Mouse (Mus musculus): ENCODE measurements around the gene Nav2. TPM values are rescaled to one million over a fixed set of nuclear protein-coding genes. Genes with fewer than 3 reads are reported as not detected.

Nav2 gene
- polyA plus RNA-seq, 1 experiment = 0.01 TPM

DNA sequence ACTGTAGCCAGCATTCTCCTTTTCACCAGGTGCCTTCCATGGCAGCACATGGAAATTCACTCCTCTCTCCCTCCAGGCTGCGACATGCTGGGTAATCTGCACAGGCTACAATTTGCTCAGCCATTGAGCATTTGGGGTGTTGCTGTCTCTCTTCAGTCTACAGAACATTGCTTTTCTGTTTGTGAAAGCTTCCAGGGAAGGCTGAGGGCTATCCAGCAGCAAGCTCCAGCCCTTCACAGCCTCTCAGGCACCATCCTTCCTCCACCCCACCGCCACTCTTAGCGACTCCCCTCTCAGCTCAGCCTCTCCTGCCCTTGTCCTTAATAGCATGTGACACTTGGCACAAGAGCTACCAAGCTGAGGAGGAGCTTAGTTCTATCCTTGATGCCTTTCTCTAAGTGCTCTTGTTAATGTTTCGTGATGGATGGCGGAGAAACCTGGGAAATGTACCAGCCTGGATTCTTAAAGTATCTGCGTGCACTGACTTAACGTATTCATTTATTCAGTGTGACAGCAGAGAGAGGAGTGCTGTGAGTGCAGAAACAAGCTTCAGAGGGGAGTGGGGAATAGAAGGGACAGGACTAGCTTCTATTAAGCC is 282.7 kb downstream of the Nav2 start:
- no peak for TF ChIP-seq GATA1 (IDR thresholded peaks at IDR 0.05; ENCODE audit: low read length)

DNA sequence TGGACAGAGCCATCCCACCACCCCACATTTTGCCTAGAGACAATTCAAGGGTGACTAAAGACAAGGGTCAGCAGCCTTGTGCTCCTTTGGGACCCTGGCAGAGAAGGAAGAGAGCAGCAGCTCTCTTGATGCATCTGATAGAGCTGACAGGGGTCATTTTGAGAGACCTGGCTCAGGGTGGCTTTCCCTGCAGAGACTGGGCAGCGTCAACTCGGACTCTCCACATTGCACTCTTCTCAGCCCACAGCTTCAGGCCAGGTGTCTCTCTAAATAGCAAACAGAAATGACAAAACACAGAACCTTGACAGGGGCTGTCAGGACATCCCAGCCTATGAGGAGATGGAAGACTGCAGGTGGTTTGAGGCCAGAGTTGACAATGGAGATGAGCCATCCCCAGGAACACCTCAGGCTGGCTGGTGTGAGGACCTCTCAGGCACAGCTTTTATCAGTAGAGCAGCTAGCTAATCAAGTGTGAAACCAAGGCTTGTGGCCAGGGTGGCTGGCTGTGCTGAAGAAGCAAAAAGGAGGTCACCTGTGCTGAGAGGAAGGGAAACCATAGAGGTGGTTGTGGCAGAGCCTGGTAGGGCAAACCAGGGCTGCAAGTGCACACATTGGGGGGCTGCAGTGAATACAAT is 283.7 kb downstream of the Nav2 start:
- no peak for TF ChIP-seq GATA1 (IDR thresholded peaks at IDR 0.05; ENCODE audit: low read length)

DNA sequence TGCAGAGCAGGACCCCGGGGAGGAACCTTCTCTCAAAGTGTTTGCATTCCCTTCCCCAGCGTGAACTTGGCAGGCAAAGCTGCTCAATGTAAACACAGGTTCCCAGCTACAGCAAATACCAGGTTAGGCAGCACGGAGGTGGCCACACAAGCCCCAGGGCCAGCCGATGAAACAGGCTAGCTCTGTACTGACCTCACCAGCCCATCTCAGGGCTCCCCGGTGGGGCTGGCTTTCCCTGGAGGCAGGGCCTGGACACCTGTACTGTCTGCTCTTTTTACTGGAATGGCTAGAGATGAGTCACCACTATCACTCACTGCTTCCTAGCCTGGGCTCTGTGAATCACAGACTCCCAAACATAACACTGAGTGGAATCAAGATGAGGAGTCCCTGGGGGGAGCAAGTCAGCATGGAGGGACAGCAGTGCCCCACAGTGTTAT is 287.2 kb downstream of the Nav2 start:
- TF ChIP-seq GATA1 (IDR thresholded peaks at IDR 0.05; ENCODE audit: low read length) = no peak

DNA sequence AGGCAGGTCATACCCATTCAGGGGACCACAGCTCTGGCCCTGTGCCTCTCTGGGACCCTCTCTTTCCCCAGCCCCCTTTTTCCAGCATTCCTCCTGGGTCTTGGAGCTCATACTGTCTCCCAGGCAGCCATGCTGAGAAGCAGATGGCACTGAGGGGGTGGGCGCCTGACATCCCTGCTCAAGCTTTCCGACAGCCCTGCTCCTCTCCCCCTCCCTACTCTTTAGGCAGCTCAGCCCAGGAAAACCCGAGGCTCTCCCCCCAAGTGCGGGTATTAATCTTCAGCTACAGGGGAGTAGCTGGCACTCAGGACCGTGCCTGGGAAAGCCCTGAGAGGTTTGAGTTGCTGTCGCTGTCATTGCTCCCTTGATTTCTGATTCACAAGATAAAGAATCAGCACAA is 290.9 kb downstream of the Nav2 start:
- no peak for TF ChIP-seq GATA1 (IDR thresholded peaks at IDR 0.05; ENCODE audit: low read length)

DNA sequence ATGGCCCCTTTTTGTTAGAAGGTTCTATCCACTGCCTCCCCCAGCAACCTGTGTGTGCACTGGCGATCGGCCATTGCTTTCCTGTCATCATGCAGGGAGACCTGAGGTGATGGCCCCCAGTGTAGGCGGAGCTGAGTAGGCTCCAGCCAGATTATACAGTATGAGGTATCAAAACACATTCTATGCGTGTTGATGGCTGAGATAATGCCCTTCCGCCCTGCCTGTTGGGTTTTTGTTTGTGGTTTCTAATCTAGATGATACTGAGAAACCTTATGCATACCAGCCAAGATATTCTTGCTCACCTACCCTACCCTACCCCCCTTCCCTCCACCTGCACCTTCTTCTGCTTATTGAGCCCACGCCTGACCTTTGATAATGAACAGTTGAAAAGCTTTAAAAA is 291.8 kb downstream of the Nav2 start:
- no peak for TF ChIP-seq GATA1 (IDR thresholded peaks at IDR 0.05; ENCODE audit: low read length)

DNA sequence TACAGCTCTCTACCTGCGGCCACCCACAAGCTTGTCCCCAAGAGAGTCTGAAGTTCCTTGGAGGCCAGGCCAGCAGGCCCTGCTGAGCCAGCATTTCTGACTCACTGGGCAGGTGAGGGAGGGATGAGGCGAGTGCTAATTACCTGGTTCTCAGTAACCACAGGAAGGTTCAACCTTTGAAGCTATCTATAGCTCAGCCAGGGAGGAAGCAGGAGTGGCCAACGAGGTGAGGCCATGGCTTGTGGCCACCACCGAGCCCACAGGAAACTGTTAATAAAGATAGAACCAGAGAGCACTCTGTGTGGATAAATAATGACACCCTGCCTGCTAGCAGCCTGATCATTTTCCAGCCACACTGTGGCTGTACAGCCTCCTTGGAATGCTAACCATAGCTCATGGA is 294.5 kb downstream of the Nav2 start:
- no peak for TF ChIP-seq GATA1 (IDR thresholded peaks at IDR 0.05; ENCODE audit: low read length)

DNA sequence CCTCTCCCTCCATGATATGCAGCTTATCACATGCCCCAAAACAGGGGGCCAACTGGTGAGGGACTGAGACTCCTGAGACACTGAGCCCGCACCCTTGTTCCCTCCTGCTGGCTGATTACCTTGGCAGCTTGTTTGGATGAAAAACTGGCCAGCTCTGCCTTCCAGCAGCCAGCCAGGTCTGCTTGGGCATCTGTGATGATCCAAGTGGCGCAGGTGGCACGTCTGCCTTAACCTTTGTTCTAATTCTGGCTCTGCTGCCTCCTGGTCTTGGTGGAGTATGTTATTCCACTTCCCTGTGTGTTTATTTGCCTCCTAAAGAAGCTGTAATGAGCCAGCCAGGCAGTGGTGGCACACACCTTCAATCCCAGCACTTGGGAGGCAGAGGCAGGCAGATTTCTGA is 296.3 kb downstream of the Nav2 start:
- TF ChIP-seq GATA1 (IDR thresholded peaks at IDR 0.05; ENCODE audit: low read length) = no peak

DNA sequence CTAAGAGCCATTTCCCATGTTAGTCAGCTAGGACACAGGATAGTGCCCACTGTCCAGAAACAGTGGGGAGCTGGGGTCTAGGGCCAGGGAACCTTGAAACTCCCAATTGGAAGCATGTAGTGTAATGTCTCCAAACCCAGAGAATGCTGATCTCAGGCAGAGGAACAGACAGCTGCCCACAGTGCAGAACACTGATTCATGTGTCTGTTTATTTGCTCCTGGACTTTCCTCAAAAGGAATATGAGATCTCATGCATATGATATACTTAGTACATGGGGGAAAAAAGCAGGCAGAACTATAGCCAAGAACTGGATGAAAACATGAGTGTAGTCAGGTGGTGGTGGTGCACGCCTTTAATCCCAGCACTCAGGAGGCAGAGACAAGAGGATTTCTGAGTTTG is 297.0 kb downstream of the Nav2 start:
- TF ChIP-seq GATA1 (IDR thresholded peaks at IDR 0.05; ENCODE audit: low read length) = no peak

DNA sequence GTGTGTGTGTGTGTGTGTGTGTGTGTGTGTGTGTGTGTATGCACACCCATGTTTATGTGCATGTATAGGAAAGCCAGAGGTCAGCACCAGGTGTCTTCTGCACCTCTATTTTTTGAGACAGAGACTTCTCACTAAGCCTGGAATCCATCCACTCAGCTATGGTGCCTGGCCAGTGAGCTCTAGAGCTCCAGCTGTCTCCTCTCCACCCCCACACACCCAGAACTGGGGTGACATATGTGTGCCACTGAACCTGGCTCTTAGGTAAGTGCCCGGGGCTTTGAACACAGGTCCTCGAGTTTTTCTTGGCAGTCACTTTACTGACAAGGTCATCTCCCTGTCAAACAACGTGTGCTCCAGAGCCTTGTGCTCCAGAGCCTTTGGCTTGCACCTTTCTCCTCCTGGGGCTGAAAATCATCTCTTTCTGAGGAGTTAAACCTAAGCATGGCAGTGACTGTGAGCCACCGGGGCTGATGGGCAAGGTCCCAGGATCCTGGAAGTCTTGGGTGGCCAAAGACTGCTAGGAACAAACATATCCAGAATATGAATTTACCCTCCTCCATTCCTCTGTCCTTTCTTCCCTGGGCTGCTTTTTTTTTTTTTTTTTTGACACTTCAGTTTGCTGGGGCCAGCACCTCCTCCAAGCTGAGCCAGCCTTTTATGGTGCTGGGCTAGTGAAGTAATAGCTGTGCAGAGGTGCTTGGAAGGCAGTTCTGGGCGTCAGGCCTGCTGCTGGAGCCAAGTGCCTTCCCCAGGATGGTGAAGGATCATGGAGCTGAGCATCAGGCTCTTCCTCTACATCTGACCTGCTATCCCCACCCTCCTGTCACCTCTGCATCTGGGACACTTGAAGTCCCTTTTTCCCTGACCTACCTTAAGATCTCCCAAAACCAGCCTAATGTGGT is 298.5 kb downstream of the Nav2 start:
- no peak for TF ChIP-seq GATA1 (IDR thresholded peaks at IDR 0.05; ENCODE audit: low read length)

DNA sequence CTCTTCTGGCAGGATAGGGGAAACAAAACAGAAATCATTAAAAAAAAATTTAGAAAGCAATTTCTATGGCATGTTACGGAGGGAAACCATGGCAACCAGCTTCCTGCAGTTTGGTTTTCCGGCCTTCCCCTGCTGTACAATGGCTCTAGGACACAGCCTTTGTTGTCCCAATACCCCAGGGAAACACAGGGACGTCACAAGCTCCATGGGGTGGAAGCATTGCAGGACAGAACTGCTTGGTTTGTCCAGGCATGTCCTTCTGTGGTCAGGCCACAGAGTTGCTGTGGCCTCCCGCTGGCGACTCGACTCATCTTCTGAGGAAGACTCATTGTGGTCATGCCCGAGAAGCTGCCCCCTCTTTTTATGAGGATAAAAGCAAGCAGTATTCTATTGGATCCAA is 301.0 kb downstream of the Nav2 start:
- TF ChIP-seq GATA1 (IDR thresholded peaks at IDR 0.05; ENCODE audit: low read length) = no peak

DNA sequence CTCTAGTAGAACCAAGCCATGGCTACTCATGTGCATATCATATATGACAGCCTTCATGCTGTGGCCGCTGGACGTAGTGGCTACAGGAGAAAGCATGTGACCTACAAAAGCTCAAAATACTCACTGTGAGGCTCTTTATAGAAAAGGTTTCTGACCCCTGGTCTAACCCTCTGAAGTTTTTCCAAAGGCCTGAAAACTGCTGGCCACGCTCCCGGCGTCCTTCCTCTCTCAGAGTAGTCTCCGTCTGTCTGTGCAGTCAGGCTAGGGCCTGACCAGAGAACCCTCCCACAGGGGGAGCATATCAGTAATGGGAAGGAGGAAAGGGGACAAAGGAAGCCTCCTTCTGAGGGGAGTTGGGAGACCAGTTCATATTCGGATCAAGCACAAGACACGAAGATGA is 302.2 kb downstream of the Nav2 start:
- TF ChIP-seq GATA1 (IDR thresholded peaks at IDR 0.05; ENCODE audit: low read length) = no peak

DNA sequence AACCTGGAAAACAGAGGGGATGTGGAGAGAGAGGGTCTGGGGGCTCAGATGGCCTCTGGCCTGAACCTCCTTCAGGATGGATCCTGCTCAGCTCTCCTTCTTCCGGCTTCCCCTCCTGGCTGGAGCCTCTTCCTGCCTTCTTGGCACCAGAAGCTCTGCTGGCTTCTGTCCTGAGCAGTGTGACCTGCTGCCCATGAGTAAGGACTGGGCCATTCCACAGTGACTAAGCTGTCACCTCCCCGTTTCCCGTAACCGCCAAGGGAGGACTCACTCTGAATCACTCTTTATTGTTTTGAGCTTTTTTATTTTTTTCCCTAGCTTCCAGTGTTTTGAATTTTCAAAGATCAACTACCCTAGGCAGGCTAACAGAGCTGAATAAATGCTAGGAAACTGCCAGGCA is 304.5 kb downstream of the Nav2 start:
- no peak for TF ChIP-seq GATA1 (IDR thresholded peaks at IDR 0.05; ENCODE audit: low read length)

DNA sequence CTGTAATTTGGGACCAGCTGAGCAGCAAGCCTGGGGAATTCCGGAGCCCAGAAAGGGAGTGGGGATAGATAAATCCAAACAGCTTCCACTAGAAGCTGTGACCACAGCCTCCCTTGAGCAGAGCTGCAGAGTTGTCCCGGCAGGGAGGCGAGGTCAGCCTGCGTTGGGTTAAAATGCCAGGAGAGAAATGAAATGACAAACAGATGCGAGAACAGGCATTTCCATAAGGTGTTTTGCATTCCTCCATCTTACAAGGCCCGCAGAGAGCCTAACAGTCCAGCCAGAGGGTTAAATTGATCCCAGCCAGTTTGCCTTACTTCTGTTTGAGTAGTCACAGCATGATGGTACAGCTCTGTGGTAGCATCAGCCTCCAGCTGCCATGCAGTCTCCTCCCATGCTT is 309.3 kb downstream of the Nav2 start:
- no peak for TF ChIP-seq GATA1 (IDR thresholded peaks at IDR 0.05; ENCODE audit: low read length)

DNA sequence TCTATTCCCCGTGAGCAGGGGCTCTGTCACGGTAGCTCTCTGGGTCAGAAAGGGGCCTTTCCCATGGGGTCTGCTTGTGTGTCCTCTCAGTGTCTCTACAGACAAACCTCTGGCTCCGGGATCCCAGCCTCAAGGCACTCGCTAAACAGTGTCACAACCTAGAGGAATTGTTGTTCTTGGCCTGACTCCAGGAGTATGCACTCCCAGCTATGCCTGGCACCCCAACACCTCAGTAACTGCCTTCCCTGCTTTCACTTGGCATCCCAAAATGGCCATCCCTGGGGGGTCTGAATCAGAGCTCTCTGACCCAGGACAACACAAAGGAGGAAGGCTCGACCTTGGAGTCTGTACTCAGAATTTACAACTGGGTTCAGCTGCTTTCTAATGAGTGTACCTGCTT is 317.2 kb downstream of the Nav2 start:
- TF ChIP-seq GATA1 (IDR thresholded peaks at IDR 0.05; ENCODE audit: low read length) = no peak

DNA sequence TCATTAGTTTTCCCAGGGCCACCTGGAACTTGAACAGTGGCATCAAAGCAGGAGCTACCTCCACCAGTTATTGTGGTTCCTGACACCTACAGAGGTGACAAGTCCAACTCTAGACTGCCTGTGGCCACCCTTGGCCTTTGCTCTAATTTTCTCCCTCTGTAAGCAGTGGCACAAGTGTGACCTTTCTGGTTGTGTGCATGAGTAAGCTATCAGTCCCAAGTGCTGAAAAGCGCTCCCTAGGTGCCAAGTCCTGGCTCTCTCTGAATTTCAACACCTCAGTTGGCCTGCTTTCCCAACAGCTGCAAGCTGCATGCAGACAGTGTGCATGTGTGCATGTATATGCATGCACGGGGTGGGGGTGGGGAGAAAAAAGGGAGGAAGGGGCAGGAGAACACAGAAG is 324.5 kb downstream of the Nav2 start:
- no peak for TF ChIP-seq GATA1 (IDR thresholded peaks at IDR 0.05; ENCODE audit: low read length)

DNA sequence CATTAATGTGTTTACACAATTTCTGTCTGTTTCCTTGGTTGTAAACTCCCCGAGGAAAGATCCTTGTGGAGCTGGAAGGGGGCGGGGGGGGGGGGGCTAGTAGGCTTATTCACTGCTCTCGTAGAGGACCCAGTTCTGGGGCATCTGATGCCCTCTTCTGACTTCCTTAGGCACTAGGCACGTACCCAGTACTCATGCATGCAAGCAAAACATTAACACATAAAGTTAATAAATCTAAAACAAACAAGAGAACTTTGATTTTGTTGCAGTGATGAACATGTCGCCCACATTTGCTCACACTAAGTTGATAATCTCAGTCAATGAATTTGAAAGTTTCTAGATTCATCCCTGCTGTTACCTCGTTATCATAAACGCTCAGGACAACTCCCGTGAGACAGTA is 325.8 kb downstream of the Nav2 start:
- TF ChIP-seq GATA1 (IDR thresholded peaks at IDR 0.05; ENCODE audit: low read length) = no peak

DNA sequence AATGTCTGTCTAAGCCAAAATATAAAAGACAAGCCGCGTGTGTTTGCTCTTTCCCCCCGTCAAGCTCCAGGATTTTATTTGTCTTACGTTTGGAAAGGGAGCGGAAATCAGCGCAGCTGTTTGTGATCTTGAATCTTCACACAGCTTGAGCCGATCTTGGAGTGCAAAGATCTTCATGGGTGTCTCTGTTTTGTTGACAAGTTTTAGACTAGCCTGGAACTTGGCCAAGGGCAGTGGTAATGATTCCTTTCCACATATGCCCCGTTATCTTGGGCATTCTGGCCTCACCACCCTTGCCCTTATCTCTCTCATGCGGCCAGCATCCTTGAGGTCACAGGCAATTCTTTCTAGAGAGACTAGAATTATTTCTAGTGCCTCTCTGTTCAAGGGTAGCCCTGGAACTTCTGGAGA is 326.8 kb downstream of the Nav2 start:
- TF ChIP-seq GATA1 (IDR thresholded peaks at IDR 0.05; ENCODE audit: low read length) = no peak

All from G1E-ER4 (cell line).